Comparison of ENCODE assay signal across 9 mouse cellular contexts in genomic region chr9:23204339-23205288, GRCm38 (mm10). TPM values are rescaled to one million over a fixed set of nuclear protein-coding genes. Genes with fewer than 3 reads are reported as not detected.
DNase-seq lines count a peak whose midpoint lies in the region; ATAC-seq and TF ChIP-seq lines count a peak whose summit lies in the region.
"Had no signal": no experiment of that assay in that cellular context is flagged by ENCODE, and none has a peak within 500 bp of the region (broad histone marks: within the 10 kb centered on the region; RNA-seq: fewer than 3 reads in every experiment).

No protein-coding gene starts in this region.

- no peak for ATAC-seq in intestine, embryonic 14.5 days (replicated peaks; ENCODE audit: low FRiP score, low TSS enrichment, low read depth)
- ATAC-seq in intestine, postnatal 0 days = no peak
- peak; percentile 84 for ATAC-seq in forebrain, embryonic 11.5 days (replicated peaks; ENCODE audit: low FRiP score)
- ATAC-seq in granulocyte monocyte progenitor cell, adult 5-6 weeks (replicated peaks; ENCODE audit: poor library complexity, severe bottlenecking) = no peak

- H3K4me3 ChIP-seq in intestine, embryonic 14.5 days (ENCODE audit: low read depth, low read length) = no peak overlapping the region
- H3K4me3 ChIP-seq in intestine, postnatal 0 days (ENCODE audit: low read depth, low read length) = no peak overlapping the region
- no peak overlapping the region for H3K4me3 ChIP-seq in forebrain, embryonic 11.5 days (ENCODE audit: low read depth, low read length)

- peak overlapping the region; percentile 3; the same call in 1 of the 2 replicates for H3K4me2 ChIP-seq in intestine, embryonic 14.5 days (ENCODE audit: low read length)
- no peak overlapping the region for H3K4me2 ChIP-seq in intestine, postnatal 0 days (replicated peaks; ENCODE audit: low read depth)
- H3K4me2 ChIP-seq in forebrain, embryonic 11.5 days (ENCODE audit: low read depth, low read length, severe bottlenecking) = peak overlapping the region; percentile 41; the same call in 1 of the 2 replicates

- H3K9ac ChIP-seq in intestine, embryonic 14.5 days (ENCODE audit: low read length) = no peak overlapping the region
- H3K9ac ChIP-seq in intestine, postnatal 0 days (ENCODE audit: low read depth, low read length) = no peak overlapping the region
- H3K9ac ChIP-seq in forebrain, embryonic 11.5 days (ENCODE audit: low read length) = peak overlapping the region; percentile 43

- H3K27ac ChIP-seq in intestine, embryonic 14.5 days (ENCODE audit: low read depth) = no peak overlapping the region
- no peak overlapping the region for H3K27ac ChIP-seq in intestine, postnatal 0 days (ENCODE audit: low read depth, low read length)
- 0 out of 2 replicates have a peak overlapping the region, but pooled peaks have one; percentile 3 for H3K27ac ChIP-seq in forebrain, embryonic 11.5 days (ENCODE audit: low read depth, low read length)
- H3K27ac ChIP-seq: macrophage had no signal

- intact Hi-C loops in left cerebral cortex, postnatal 36 days (cut with DNase I) = no loop called here

- WGBS in intestine, embryonic 14.5 days = 16% methylated on average over 17 of the region's 17 CpGs
- 21% methylated on average over 17 of the region's 17 CpGs for WGBS in intestine, postnatal 0 days
- WGBS in forebrain, embryonic 11.5 days = 11% methylated on average over 17 of the region's 17 CpGs

- H3K9me3 ChIP-seq in intestine, embryonic 14.5 days (ENCODE audit: control insufficient read depth, low read length) = no peaks in the 10 kb centered on the region
- H3K9me3 ChIP-seq in intestine, postnatal 0 days (ENCODE audit: control insufficient read depth) = no peaks in the 10 kb centered on the region
- H3K9me3 ChIP-seq in forebrain, embryonic 11.5 days (ENCODE audit: control insufficient read depth, low read length) = no peaks in the 10 kb centered on the region

- no peak for TF ChIP-seq CTCF in intestine, postnatal 0 days (IDR thresholded peaks at IDR 0.05; ENCODE audit: low read depth)

- no peak for DNase-seq in intestine, embryonic 14.5 days (ENCODE audit: low spot score)
- no peak for DNase-seq in forebrain, embryonic 11.5 days (ENCODE audit: low spot score)
- peak; percentile 46 to 55 for DNase-seq in left cerebral cortex, postnatal 36 days (ENCODE audit: low spot score in 2 of 2)
- DNase-seq in right cerebral cortex, adult 18-20 months = peak; percentile 38
- DNase-seq in cerebellum, adult 11 months = no peak
- no peak for DNase-seq in thymus, postnatal 0 days (ENCODE audit: low spot score)

- no peaks in the 10 kb centered on the region for H3K36me3 ChIP-seq in intestine, embryonic 14.5 days (ENCODE audit: control insufficient read depth, insufficient read depth, low read length)
- no peaks in the 10 kb centered on the region for H3K36me3 ChIP-seq in intestine, postnatal 0 days (ENCODE audit: control insufficient read depth, insufficient read depth)
- no peaks in the 10 kb centered on the region for H3K36me3 ChIP-seq in forebrain, embryonic 11.5 days (ENCODE audit: control insufficient read depth, insufficient read depth, low read length)

- H3K4me1 ChIP-seq in intestine, embryonic 14.5 days (replicated peaks; ENCODE audit: control insufficient read depth, insufficient read depth, low read length) = no peaks in the 10 kb centered on the region; the same call in 1 of the 2 replicates
- no peaks in the 10 kb centered on the region for H3K4me1 ChIP-seq in intestine, postnatal 0 days (replicated peaks; ENCODE audit: control insufficient read depth, insufficient read depth, low read length)
- H3K4me1 ChIP-seq in forebrain, embryonic 11.5 days (replicated peaks; ENCODE audit: control insufficient read depth, insufficient read depth, low read length) = peaks cover 11% of the 10 kb centered on the region

- 0 out of 2 replicates have a peak, but pooled peaks cover 5% of the 10 kb centered on the region for H3K27me3 ChIP-seq in intestine, embryonic 14.5 days (replicated peaks; ENCODE audit: control insufficient read depth, insufficient read depth, low read length)
- H3K27me3 ChIP-seq in intestine, postnatal 0 days (replicated peaks; ENCODE audit: control insufficient read depth, insufficient read depth, low read length) = no peaks in the 10 kb centered on the region
- no peaks in the 10 kb centered on the region for H3K27me3 ChIP-seq in forebrain, embryonic 11.5 days (ENCODE audit: control insufficient read depth, insufficient read depth, low read length)

RNA-seq across cellular contexts. Expression of gene Bmper, which starts 18.3 kb away (rescaled TPM):
- polyA plus RNA-seq in intestine, embryonic 14.5 days (2014; fragmentation: Nextera tagmentation; extraction: Ambion mirVana) = 12.7 and 13.2 TPM in 2 replicates
- polyA plus RNA-seq in intestine, postnatal 0 days (2015; fragmentation: Nextera tagmentation; extraction: Ambion mirVana) = 4.1 and 4.2 TPM in 2 replicates
- 8.5 and 10.5 TPM in 2 replicates for polyA plus RNA-seq in forebrain, embryonic 11.5 days (2014; fragmentation: Nextera tagmentation; extraction: Ambion mirVana)
- total RNA-seq in left cerebral cortex, postnatal 36 days (2021) = 1 to 10 TPM; 6.4 to 9.8 TPM
- polyA plus RNA-seq in thymus, postnatal 0 days (2015; fragmentation: Nextera tagmentation; extraction: Ambion mirVana) = 0.37 and 0.39 TPM in 2 replicates
- not detected in 2 replicates for total RNA-seq in granulocyte monocyte progenitor cell, adult 5-6 weeks (2014; fragmentation: Nextera tagmentation)
- total RNA-seq in granulocyte monocyte progenitor cell, adult 5-6 weeks (2017) = not detected in 2 replicates
- polyA plus RNA-seq: macrophage had no signal

Comparison
In these comparisons a context has a peak if more than half of its experiments do, and no peak if none do; other contexts are left out.
1. DNase-seq: peak in left cerebral cortex, postnatal 36 days (2 of 2) and right cerebral cortex, adult 18-20 months (single experiment); none in intestine, embryonic 14.5 days (single experiment), forebrain, embryonic 11.5 days (single experiment), cerebellum, adult 11 months (single experiment) and thymus, postnatal 0 days (single experiment).